Mouse (Mus musculus): ENCODE results near the gene Gnpat.

- TF ChIP-seq POLR2A (IDR thresholded peaks at IDR 0.05; ENCODE audit: borderline replicate concordance, extremely low read depth, insufficient read depth, insufficient read length, poor library complexity, severe bottlenecking) (no peak), CTCF (IDR thresholded peaks at IDR 0.05; ENCODE audit: borderline replicate concordance, extremely low read depth, insufficient read depth, insufficient read length) (no peak)
These were observed 33.3 kb downstream of the Gnpat start for GRCm38 (mm10) chr8:124896010-124896631.
